Mouse (Mus musculus): ENCODE data around the gene Yju2. TPM values are rescaled to one million over a fixed set of nuclear protein-coding genes. Genes with fewer than 3 reads are reported as not detected.

Gene Yju2
- polyA plus RNA-seq, 1 experiment = 46.0 TPM

- TF ChIP-seq GATA1 (IDR thresholded peaks at IDR 0.05; ENCODE audit: low read length) = no peak
These were observed 52.5 kb downstream of the Yju2 start for GRCm38 (mm10) chr17:56011441-56011840.

GRCm38 (mm10) chr17:56015293-56015692 lies 56.4 kb downstream of the Yju2 start:
- TF ChIP-seq GATA1 (IDR thresholded peaks at IDR 0.05; ENCODE audit: low read length) = no peak

- no peak for TF ChIP-seq GATA1 (IDR thresholded peaks at IDR 0.05; ENCODE audit: low read length)
These were observed 57.5 kb downstream of the Yju2 start for GRCm38 (mm10) chr17:56016382-56016781.

- no peak for TF ChIP-seq GATA1 (IDR thresholded peaks at IDR 0.05; ENCODE audit: low read length)
These were observed 58.2 kb downstream of the Yju2 start for GRCm38 (mm10) chr17:56016793-56017785.

- no peak for TF ChIP-seq GATA1 (IDR thresholded peaks at IDR 0.05; ENCODE audit: low read length)
These were observed 58.9 kb downstream of the Yju2 start for GRCm38 (mm10) chr17:56017848-56018247.

Other genes with a start within 250 kb of the Yju2 start
- 0.16 and 0.28 TPM in 2 replicates for gene Pot1b, start 246.5 kb upstream of the Yju2 start, polyA plus RNA-seq (2012)
- not detected in 2 replicates for gene Adgre4, start 209.1 kb upstream of the Yju2 start, polyA plus RNA-seq (2012)
- 0.19 and 0.22 TPM in 2 replicates for gene Zfp119a, start 80.2 kb upstream of the Yju2 start, polyA plus RNA-seq (2012)
- 1.4 and 2.0 TPM in 2 replicates for gene Zfp959, start 67.0 kb upstream of the Yju2 start, polyA plus RNA-seq (2012)
- 0.16 and 0.28 TPM in 2 replicates for gene Zfp119b, start 9.6 kb upstream of the Yju2 start, polyA plus RNA-seq (2012)
- 0.12 and 0.22 TPM in 2 replicates for gene Ebi3, start 6.5 kb upstream of the Yju2 start, polyA plus RNA-seq (2012)
- 0.13 and 0.19 TPM in 2 replicates for gene Shd, start 11.4 kb downstream of the Yju2 start, polyA plus RNA-seq (2012)
- not detected in 2 replicates for gene Fsd1, start 27.4 kb downstream of the Yju2 start, polyA plus RNA-seq (2012)
- 0.06 and 0.08 TPM in 2 replicates for gene Stap2, start 46.5 kb downstream of the Yju2 start, polyA plus RNA-seq (2012)
- 30.8 and 37.9 TPM in 2 replicates for gene Mpnd, start 46.6 kb downstream of the Yju2 start, polyA plus RNA-seq (2012)
- 73.8 and 78.3 TPM in 2 replicates for gene Sh3gl1, start 77.5 kb downstream of the Yju2 start, polyA plus RNA-seq (2012)
- 95.0 and 102 TPM in 2 replicates for gene Chaf1a, start 81.3 kb downstream of the Yju2 start, polyA plus RNA-seq (2012)
- 34.7 and 37.8 TPM in 2 replicates for gene Ubxn6, start 115.9 kb downstream of the Yju2 start, polyA plus RNA-seq (2012)
- 208 and 276 TPM in 2 replicates for gene Hdgfl2, start 120.5 kb downstream of the Yju2 start, polyA plus RNA-seq (2012)
- gene Plin4, start 150.7 kb downstream of the Yju2 start, polyA plus RNA-seq (2012) = not detected in 2 replicates
- gene Plin5, start 158.5 kb downstream of the Yju2 start, polyA plus RNA-seq (2012) = not detected in 2 replicates
- gene Lrg1, start 162.9 kb downstream of the Yju2 start, polyA plus RNA-seq (2012) = not detected in 2 replicates
- 0.70 and 0.81 TPM in 2 replicates for gene Sema6b, start 181.2 kb downstream of the Yju2 start, polyA plus RNA-seq (2012)
- gene Tnfaip8l1, start 203.4 kb downstream of the Yju2 start, polyA plus RNA-seq (2012) = 0.81 and 1.2 TPM in 2 replicates
- gene Mydgf, start 224.8 kb downstream of the Yju2 start, polyA plus RNA-seq (2012) = 36.2 and 42.7 TPM in 2 replicates

All from G1E-ER4 (cell line).